Mouse (Mus musculus): ENCODE results near the gene Nsl1.

The Nsl1 gene

GRCm38 (mm10) chr1:191132934-191133333 lies 70.1 kb downstream of the Nsl1 start:
- CTCF ChIA-PET: no interaction called here

GRCm38 (mm10) chr1:191135406-191135805 lies 72.6 kb downstream of the Nsl1 start:
- CTCF ChIA-PET: interaction anchor here (0.7 kb wide), 1 partner anchor 278 kb away, joined by 17 read pairs; no protein-coding TSS in a partner anchor
